Mouse (Mus musculus): ENCODE results near the gene Bloc1s1. TPM values are rescaled to one million over a fixed set of nuclear protein-coding genes. Genes with fewer than 3 reads are reported as not detected.

The Bloc1s1 gene
- polyA plus RNA-seq (2011; ENCODE audit: insufficient read depth, insufficient read length, low read depth, missing spikeins) = 36.7 and 44.5 TPM in 2 replicates

GRCm38 (mm10) chr10:128923935-128924334 lies at the start of gene Bloc1s1:
Bloc1s1 (minus strand) TSS chr10:128924035.
- peak within 1 kb of the TSS; percentile 74 for H3K4me3 ChIP-seq (ENCODE audit: low read depth, low read length)
- peak within 1 kb of the TSS; percentile 50 for H3K9ac ChIP-seq (ENCODE audit: low read depth, poor library complexity, severe bottlenecking)
- H3K36me3 ChIP-seq (ENCODE audit: control insufficient read depth, insufficient read depth, low read length, poor library complexity, severe bottlenecking) = no peaks in the 10 kb centered on the region
- no peaks in the 10 kb centered on the region for H3K27me3 ChIP-seq (ENCODE audit: control insufficient read depth, insufficient read depth, low read length, poor library complexity, severe bottlenecking)
- H3K9me3 ChIP-seq (replicated peaks; ENCODE audit: control insufficient read depth, insufficient read depth, low read length, poor library complexity, severe bottlenecking) = no peaks in the 10 kb centered on the region
- TF ChIP-seq POLR2A (IDR thresholded peaks at IDR 0.05; ENCODE audit: insufficient read depth, low read length) (no peak), CTCF (IDR thresholded peaks at IDR 0.05; ENCODE audit: low read depth, low read length) (no peak), EP300 (IDR thresholded peaks at IDR 0.05; ENCODE audit: insufficient read depth, low read depth, low read length) (no peak)
- no peak within 1 kb of the TSS for H3K27ac ChIP-seq (ENCODE audit: insufficient read depth, low read length)
- H3K4me1 ChIP-seq (ENCODE audit: control insufficient read depth, insufficient read depth, low read length) = peaks cover 3% of the 10 kb centered on the region

GRCm38 (mm10) chr10:128972841-128973240 lies 49.0 kb upstream of the Bloc1s1 start:
- Histone ChIP-seq H3K9me3 (replicated peaks; ENCODE audit: control insufficient read depth, insufficient read depth, low read length, poor library complexity, severe bottlenecking) (no peaks in the 10 kb centered on the region), H3K36me3 (ENCODE audit: control insufficient read depth, insufficient read depth, low read length, poor library complexity, severe bottlenecking) (no peaks in the 10 kb centered on the region), H3K4me1 (ENCODE audit: control insufficient read depth, insufficient read depth, low read length) (no peaks in the 10 kb centered on the region), H3K9ac (ENCODE audit: low read depth, poor library complexity, severe bottlenecking) (no peak overlapping the region), H3K27ac (ENCODE audit: insufficient read depth, low read length) (no peak overlapping the region), H3K27me3 (ENCODE audit: control insufficient read depth, insufficient read depth, low read length, poor library complexity, severe bottlenecking) (no peaks in the 10 kb centered on the region), H3K4me3 (ENCODE audit: low read depth, low read length) (no peak overlapping the region)
- TF ChIP-seq POLR2A (IDR thresholded peaks at IDR 0.05; ENCODE audit: insufficient read depth, low read length) (no peak), EP300 (IDR thresholded peaks at IDR 0.05; ENCODE audit: insufficient read depth, low read depth, low read length) (no peak), CTCF (IDR thresholded peaks at IDR 0.05; ENCODE audit: low read depth, low read length) (no peak)

GRCm38 (mm10) chr10:128970740-128971250 lies 47.0 kb upstream of the Bloc1s1 start:
- Histone ChIP-seq H3K4me1 (ENCODE audit: control insufficient read depth, insufficient read depth, low read length) (no peaks in the 10 kb centered on the region), H3K9ac (ENCODE audit: low read depth, poor library complexity, severe bottlenecking) (no peak overlapping the region), H3K27ac (ENCODE audit: insufficient read depth, low read length) (no peak overlapping the region), H3K4me3 (ENCODE audit: low read depth, low read length) (no peak overlapping the region), H3K27me3 (ENCODE audit: control insufficient read depth, insufficient read depth, low read length, poor library complexity, severe bottlenecking) (no peaks in the 10 kb centered on the region), H3K36me3 (ENCODE audit: control insufficient read depth, insufficient read depth, low read length, poor library complexity, severe bottlenecking) (no peaks in the 10 kb centered on the region), H3K9me3 (replicated peaks; ENCODE audit: control insufficient read depth, insufficient read depth, low read length, poor library complexity, severe bottlenecking) (no peaks in the 10 kb centered on the region)
- TF ChIP-seq CTCF (IDR thresholded peaks at IDR 0.05; ENCODE audit: low read depth, low read length) = no peak
- TF ChIP-seq POLR2A (IDR thresholded peaks at IDR 0.05; ENCODE audit: insufficient read depth, low read length) = no peak
- no peak for TF ChIP-seq EP300 (IDR thresholded peaks at IDR 0.05; ENCODE audit: insufficient read depth, low read depth, low read length)

GRCm38 (mm10) chr10:128968341-128968749 lies 44.5 kb upstream of the Bloc1s1 start:
- Histone ChIP-seq H3K9me3 (replicated peaks; ENCODE audit: control insufficient read depth, insufficient read depth, low read length, poor library complexity, severe bottlenecking) (no peaks in the 10 kb centered on the region), H3K4me3 (ENCODE audit: low read depth, low read length) (no peak overlapping the region), H3K4me1 (ENCODE audit: control insufficient read depth, insufficient read depth, low read length) (no peaks in the 10 kb centered on the region), H3K36me3 (ENCODE audit: control insufficient read depth, insufficient read depth, low read length, poor library complexity, severe bottlenecking) (no peaks in the 10 kb centered on the region), H3K27ac (ENCODE audit: insufficient read depth, low read length) (no peak overlapping the region), H3K9ac (ENCODE audit: low read depth, poor library complexity, severe bottlenecking) (no peak overlapping the region), H3K27me3 (ENCODE audit: control insufficient read depth, insufficient read depth, low read length, poor library complexity, severe bottlenecking) (no peaks in the 10 kb centered on the region)
- TF ChIP-seq EP300 (IDR thresholded peaks at IDR 0.05; ENCODE audit: insufficient read depth, low read depth, low read length) (no peak), POLR2A (IDR thresholded peaks at IDR 0.05; ENCODE audit: insufficient read depth, low read length) (no peak), CTCF (IDR thresholded peaks at IDR 0.05; ENCODE audit: low read depth, low read length) (no peak)

- no peak overlapping the region for H3K4me3 ChIP-seq (ENCODE audit: low read depth, low read length)
- H3K36me3 ChIP-seq (ENCODE audit: control insufficient read depth, insufficient read depth, low read length, poor library complexity, severe bottlenecking) = no peaks in the 10 kb centered on the region
- H3K9ac ChIP-seq (ENCODE audit: low read depth, poor library complexity, severe bottlenecking) = no peak overlapping the region
- no peak overlapping the region for H3K27ac ChIP-seq (ENCODE audit: insufficient read depth, low read length)
- no peaks in the 10 kb centered on the region for H3K4me1 ChIP-seq (ENCODE audit: control insufficient read depth, insufficient read depth, low read length)
- TF ChIP-seq POLR2A (IDR thresholded peaks at IDR 0.05; ENCODE audit: insufficient read depth, low read length) (no peak), EP300 (IDR thresholded peaks at IDR 0.05; ENCODE audit: insufficient read depth, low read depth, low read length) (no peak), CTCF (IDR thresholded peaks at IDR 0.05; ENCODE audit: low read depth, low read length) (no peak)
- no peaks in the 10 kb centered on the region for H3K9me3 ChIP-seq (replicated peaks; ENCODE audit: control insufficient read depth, insufficient read depth, low read length, poor library complexity, severe bottlenecking)
- H3K27me3 ChIP-seq (ENCODE audit: control insufficient read depth, insufficient read depth, low read length, poor library complexity, severe bottlenecking) = no peaks in the 10 kb centered on the region
Observed at GRCm38 (mm10) chr10:128965871-128966270, 42.0 kb upstream of the Bloc1s1 start.

- H3K4me3 ChIP-seq (ENCODE audit: low read depth, low read length) = no peak overlapping the region
- H3K27me3 ChIP-seq (ENCODE audit: control insufficient read depth, insufficient read depth, low read length, poor library complexity, severe bottlenecking) = no peaks in the 10 kb centered on the region
- H3K4me1 ChIP-seq (ENCODE audit: control insufficient read depth, insufficient read depth, low read length) = no peaks in the 10 kb centered on the region
- H3K27ac ChIP-seq (ENCODE audit: insufficient read depth, low read length) = no peak overlapping the region
- H3K36me3 ChIP-seq (ENCODE audit: control insufficient read depth, insufficient read depth, low read length, poor library complexity, severe bottlenecking) = no peaks in the 10 kb centered on the region
- no peak overlapping the region for H3K9ac ChIP-seq (ENCODE audit: low read depth, poor library complexity, severe bottlenecking)
- no peaks in the 10 kb centered on the region for H3K9me3 ChIP-seq (replicated peaks; ENCODE audit: control insufficient read depth, insufficient read depth, low read length, poor library complexity, severe bottlenecking)
- no peak for TF ChIP-seq CTCF (IDR thresholded peaks at IDR 0.05; ENCODE audit: low read depth, low read length)
- TF ChIP-seq POLR2A (IDR thresholded peaks at IDR 0.05; ENCODE audit: insufficient read depth, low read length) = no peak
- no peak for TF ChIP-seq EP300 (IDR thresholded peaks at IDR 0.05; ENCODE audit: insufficient read depth, low read depth, low read length)
Observed at GRCm38 (mm10) chr10:128964961-128965360, 41.1 kb upstream of the Bloc1s1 start.
